Mouse (Mus musculus): Measurements from ENCODE around the gene Zfp266. TPM values are rescaled to one million over a fixed set of nuclear protein-coding genes. Genes with fewer than 3 reads are reported as not detected.
"Not testable (repeated sequence)": the region's sequence is repeated elsewhere in the genome, so short reads cannot be mapped to it uniquely, and the experiment has no call there.

Zfp266 gene
- total RNA-seq (2021) (10 to 100 TPM; 36.4 to 39.4 TPM), polyA plus RNA-seq (2012; rRNA removed) (1.1 and 1.3 TPM in 2 replicates)
- long read RNA-seq, partial matches to known transcripts: 1 of 3 reads
- long read RNA-seq, other reads (novel, unspliced or antisense): 1 of 3 reads

GRCm38 (mm10) chr9:20521306-20521957 is at the start of gene Zfp266:
Zfp266 (minus strand) TSS chr9:20521417.
- peak; percentile 94 for DNase-seq

DNA sequence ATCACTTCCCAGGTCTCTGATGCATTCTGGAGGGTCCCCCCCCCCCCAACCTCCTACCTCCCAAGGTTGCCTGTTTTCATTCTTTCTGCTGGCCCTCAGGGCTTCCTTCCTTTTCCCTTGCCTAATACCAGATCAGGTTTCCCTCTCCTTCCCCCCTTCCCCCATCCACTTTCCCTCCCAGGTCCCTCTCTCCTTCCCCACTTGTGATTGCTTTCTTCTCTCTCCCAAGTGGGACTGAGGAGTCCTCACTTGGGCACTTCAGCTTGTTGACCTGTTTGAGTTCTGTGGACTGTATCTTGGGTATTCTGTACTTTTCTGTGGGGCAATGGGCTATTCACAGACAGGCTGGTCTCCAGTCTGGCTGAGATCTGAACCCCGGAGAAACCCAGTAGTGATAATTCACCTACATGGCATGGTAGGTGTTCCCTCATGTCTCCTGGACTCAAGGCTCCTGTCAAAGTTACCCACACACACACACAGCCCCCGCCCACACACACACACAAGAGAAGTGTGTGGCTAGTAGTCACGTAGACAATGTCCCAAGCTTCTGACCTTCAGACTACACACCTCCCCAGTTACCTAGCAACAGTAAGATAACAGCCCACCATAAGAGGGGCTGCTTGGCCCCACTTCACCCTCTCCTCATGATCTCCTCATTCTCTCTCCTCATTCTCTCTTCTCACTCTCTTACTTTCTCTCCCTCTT is 44.3 kb upstream of the Zfp266 start:
- not testable (repeated sequence) for DNase-seq

- DNase-seq: no peak
Measured at GRCm38 (mm10) chr9:20562177-20562576, 41.0 kb upstream of the Zfp266 start.

GRCm38 (mm10) chr9:20552698-20553097 is 31.5 kb upstream of the Zfp266 start:
- no peak for DNase-seq

- no peak for DNase-seq
Measured at GRCm38 (mm10) chr9:20551781-20552275, 30.6 kb upstream of the Zfp266 start.

GRCm38 (mm10) chr9:20545151-20545550 is 23.9 kb upstream of the Zfp266 start:
- DNase-seq: peak; percentile 30

DNA sequence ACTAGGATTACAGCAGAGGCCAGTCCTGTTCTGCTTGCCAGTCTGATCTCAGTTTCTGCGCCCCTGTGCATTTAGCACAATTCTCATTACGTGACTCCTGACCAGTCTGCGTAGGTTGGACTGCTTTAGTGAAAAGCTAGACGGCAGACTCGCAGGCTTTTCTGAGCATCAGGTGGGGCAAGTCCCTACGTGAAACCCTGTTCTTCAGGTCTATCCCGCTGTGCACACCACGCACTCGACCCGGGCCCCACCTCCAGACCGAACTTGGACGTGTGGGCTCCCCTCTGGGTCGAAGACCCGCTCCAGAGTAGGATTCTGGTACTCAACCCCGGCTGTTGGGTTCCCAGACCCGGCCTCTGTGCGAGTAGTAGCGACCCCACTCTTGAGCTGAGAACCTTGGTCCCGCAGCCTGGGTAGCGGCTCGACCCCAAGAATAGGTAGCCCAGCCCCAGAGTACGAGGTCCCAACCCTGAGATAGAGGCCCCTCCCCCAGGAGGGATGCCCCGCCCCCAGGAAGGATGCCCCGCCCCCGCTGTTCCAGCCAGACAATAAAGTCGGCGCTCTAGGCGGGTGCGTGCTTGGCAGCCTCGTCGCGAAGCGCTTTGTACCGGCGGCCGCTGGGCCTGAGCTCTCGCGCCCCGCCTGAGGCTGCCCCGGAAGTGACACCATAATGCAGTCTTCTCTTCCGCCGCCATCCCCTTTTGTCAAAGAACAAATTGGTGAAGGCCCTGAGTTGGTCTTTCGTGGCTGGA is 23.0 kb upstream of the Zfp266 start:
- peak; percentile 90 for DNase-seq

DNA sequence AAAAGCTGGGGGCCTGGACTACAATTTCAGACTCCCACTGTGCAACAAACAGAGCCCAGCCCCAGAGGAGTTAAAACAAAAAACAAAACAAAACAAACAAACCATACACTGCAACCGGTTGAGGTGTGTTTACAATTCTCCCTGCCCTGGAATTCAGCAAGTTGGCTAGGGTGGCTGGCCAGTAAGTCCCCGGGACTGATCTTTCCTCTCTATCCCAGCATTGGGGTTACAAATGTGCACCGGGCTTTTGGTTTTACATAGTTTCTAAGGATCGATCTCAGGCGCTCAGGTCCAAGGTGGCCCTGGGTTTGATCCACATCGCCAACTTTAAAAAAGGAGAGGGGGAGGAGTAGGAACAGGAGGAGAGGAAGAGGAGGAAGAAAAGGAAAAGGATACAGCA is 22.3 kb upstream of the Zfp266 start:
- no peak for DNase-seq

DNA sequence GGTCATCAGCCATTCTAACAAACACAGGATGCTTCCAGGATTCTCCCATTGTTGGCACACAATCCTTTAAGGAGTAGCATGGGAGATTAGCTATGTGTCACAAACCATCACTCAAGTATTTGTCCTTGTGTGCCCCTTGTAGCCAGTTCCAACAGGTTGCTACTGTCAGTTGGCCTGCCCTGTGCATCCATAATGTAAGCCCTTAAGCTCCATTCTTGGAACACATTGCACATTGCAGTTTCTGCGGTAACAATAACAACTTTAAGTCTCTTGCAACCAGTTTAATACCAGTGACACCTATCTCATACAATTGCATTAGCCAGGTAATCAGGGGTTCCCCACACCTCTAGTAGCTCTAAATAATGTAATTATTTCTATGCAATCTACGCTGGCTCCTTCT is 15.4 kb upstream of the Zfp266 start:
- no peak for DNase-seq

DNA sequence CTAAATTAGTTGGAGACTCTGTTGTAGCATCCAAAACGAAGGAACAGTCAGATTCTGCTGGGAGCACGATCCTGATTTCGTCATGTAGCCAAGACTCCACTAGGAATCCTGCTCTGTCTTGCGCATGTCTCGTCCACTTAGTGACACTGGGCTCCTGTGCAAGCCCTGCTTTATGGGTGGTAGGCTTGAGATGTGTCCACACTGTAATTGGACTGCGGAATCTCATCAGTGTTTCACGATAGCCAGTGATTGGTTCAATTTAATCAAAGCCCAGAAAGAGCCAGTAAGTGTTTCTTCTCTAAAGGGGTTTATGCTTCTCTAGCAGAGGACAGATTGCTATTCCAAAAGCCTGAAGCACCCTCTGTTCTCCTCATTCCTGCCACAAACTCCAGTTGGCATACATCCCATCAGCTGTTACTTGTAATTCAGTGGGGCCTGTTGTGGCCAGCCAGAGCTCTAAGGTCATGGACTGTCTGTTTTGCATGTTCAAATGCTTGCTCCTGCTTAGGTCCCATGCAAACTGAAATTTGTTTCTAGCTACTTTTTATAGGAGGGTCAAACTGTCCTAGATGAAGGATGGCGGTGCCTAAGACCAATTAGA is 13.2 kb upstream of the Zfp266 start:
- no peak for DNase-seq

DNA sequence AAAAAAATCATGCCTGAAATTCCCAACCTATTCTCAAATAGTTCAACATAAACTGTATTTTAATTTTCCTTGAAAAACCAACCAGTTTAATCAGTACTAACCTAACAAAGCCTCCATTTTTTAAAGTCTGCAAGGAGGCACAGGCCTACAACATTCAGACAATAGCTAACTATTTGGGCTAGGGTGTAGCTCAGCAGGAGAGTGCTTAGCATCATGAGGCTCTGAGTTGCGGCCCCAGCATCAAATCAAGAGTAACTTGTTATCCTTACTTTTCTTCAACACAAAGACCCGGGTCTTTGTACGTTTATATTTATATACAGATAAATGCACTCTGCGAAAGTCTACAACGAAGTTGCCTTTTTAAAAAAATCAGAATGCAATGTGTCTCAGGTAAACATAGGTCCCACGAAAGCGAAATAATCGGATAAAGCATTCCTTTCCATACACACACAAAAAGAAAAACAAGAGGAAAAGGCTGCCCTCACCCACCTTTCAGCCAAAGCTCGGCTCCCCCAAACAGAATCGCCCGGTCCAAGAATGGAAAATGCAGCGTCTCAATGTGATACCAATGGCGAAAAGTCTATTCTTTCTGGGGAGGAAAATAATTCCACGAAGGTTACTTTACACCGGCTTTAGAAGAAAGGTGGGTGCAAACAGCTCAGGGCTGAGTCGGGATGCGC is 546 bp downstream of the Zfp266 start:
- no peak for DNase-seq

GRCm38 (mm10) chr9:20519949-20520348 is 1.3 kb downstream of the Zfp266 start:
- DNase-seq: no peak

GRCm38 (mm10) chr9:20518708-20519107 is 2.5 kb downstream of the Zfp266 start:
- no peak for DNase-seq

- DNase-seq: no peak
Measured at GRCm38 (mm10) chr9:20517727-20518126, 3.5 kb downstream of the Zfp266 start.

- DNase-seq: no peak
Measured at GRCm38 (mm10) chr9:20514016-20514415, 7.2 kb downstream of the Zfp266 start.

- no peak for DNase-seq
Measured at GRCm38 (mm10) chr9:20512714-20513113, 8.5 kb downstream of the Zfp266 start.

DNA sequence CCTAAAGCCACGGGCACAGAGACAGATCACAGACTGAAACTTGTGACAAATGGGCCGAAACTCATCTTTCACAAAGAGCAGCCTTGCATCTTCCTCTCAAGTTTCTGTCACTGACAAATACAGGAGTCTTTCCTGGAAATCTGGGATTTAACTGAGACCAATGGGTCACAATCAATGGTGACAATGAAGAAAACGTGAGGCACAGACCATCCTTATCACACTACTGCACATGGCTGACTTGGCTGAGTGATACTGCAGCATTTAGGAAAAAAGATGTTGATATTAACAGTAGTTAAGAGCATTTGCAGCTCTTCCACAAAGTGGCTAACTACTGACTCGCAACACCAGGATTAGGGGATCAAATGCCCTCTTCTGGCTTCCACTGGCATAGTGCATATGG is 9.6 kb downstream of the Zfp266 start:
- no peak for DNase-seq

DNA sequence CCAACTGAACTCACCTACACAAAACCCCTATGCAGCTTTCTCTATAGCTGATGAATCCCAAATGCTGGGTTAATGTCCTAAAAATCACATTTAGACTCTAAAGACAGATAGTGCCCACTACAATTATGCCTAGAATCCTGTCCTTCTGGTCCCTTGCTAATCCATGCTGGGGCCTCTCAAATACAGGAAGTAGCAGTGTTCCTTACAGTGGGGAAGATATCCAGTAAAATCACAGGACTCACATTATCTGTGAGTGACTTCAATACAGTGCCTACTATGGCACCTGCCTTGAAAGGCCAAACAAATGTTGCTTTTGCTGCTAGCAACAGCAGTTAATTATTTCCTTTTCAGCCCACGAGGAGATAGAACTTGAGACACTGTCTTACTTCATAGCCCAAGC is 10.9 kb downstream of the Zfp266 start:
- DNase-seq: no peak

DNA sequence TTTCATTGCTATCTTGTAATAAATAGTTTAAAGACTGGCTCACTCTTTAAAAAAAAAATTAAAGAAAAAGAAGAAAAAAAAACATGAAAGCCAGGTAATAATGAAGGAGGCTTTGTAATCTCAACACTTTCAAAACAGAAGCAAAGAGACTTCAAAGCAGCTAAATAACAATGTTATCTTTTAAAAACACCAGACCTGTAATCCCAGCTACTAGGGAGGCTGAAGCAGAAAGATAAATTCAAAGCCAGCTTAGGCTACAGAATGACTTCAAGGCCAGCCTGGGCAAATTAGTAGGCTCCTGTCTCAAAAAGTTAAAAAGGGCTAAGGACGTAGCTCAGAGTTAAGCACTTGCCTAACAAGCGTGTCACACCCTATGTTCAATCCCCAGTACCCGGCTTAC is 11.5 kb downstream of the Zfp266 start:
- no peak for DNase-seq

- no peak for DNase-seq
Measured at GRCm38 (mm10) chr9:20504801-20505200, 16.4 kb downstream of the Zfp266 start.

DNA sequence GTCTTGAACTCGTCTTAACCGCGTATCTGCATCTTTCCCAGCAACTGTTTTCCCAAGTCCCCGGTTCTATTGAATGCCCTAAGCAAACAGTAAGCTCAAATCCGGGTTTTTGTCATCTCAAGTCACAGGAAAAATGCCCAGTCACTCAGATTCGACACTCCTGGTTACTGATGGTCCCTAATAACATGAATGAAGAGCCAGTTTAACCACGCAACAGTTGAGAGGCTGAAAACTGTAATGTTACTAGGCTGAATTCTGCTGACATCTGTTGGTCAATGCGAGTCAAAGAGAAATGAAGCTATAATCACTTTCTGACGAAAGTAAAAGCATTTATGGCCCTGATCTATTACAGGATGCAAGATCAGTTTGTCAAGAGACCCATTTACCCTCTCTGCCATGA is 27.9 kb downstream of the Zfp266 start:
- DNase-seq: no peak

All from adrenal gland, adult 2 months (tissue).